Mouse (Mus musculus) adrenal gland, postnatal 36 days (tissue): ENCODE measurements at regions not wholly inside any gene's neighbourhood (a gene's known extent, or its start where the extent isn't known, plus 50 kb on each side); places are given as distances from the start of the nearest gene placed in this dataset.
A peak's percentile ranks its signal among the peaks of the same experiment; 100 is the strongest.

Source experiments
- DNase-seq, 2 experiments: peaks; one replicate each; pipeline ENCODE4 v3.0.0; 2021; ENCODE audit warnings: mixed read lengths in 1 of 2

GRCm38 (mm10) chr3:82781464-82781863, 94.8 kb downstream of the Rbm46 start:
- no peak for DNase-seq

GRCm38 (mm10) chr3:82770512-82771270, 105.6 kb downstream of the Rbm46 start:
- DNase-seq = no peak

- no peak for DNase-seq
Observed at GRCm38 (mm10) chr3:82767484-82767883, 108.8 kb downstream of the Rbm46 start.

GRCm38 (mm10) chr3:82759946-82760345, 116.3 kb downstream of the Rbm46 start:
- no peak for DNase-seq

- DNase-seq = no peak
Observed at GRCm38 (mm10) chr3:82758967-82759366, 117.3 kb downstream of the Rbm46 start.

- peak; percentile 81 to 86 for DNase-seq
Observed at GRCm38 (mm10) chr3:82725546-82725945, 150.7 kb downstream of the Rbm46 start.

- peak; percentile 16 to 54 for DNase-seq
Observed at GRCm38 (mm10) chr3:82707628-82708027, 159.7 kb upstream of the Npy2r start.

GRCm38 (mm10) chr3:82692131-82692530, 144.2 kb upstream of the Npy2r start:
- DNase-seq = no peak

GRCm38 (mm10) chr3:82656159-82656874, 108.4 kb upstream of the Npy2r start:
- no peak for DNase-seq

GRCm38 (mm10) chr3:82652346-82652745, 104.5 kb upstream of the Npy2r start:
- no peak for DNase-seq

- DNase-seq = no peak
Observed at GRCm38 (mm10) chr3:82640052-82640451, 92.2 kb upstream of the Npy2r start.

- no peak for DNase-seq
Observed at GRCm38 (mm10) chr3:82636666-82637065, 88.8 kb upstream of the Npy2r start.

GRCm38 (mm10) chr3:82620418-82621003, 72.6 kb upstream of the Npy2r start:
- DNase-seq = no peak

GRCm38 (mm10) chr3:82619371-82619770, 71.5 kb upstream of the Npy2r start:
- no peak for DNase-seq

- no peak for DNase-seq
Observed at GRCm38 (mm10) chr3:82601880-82602279, 54.0 kb upstream of the Npy2r start.

- DNase-seq = peak; percentile 28 to 36
Observed at GRCm38 (mm10) chr3:82598656-82599055, 50.8 kb upstream of the Npy2r start.
